Mouse (Mus musculus): ENCODE data around the gene Slc22a17.

DNA sequence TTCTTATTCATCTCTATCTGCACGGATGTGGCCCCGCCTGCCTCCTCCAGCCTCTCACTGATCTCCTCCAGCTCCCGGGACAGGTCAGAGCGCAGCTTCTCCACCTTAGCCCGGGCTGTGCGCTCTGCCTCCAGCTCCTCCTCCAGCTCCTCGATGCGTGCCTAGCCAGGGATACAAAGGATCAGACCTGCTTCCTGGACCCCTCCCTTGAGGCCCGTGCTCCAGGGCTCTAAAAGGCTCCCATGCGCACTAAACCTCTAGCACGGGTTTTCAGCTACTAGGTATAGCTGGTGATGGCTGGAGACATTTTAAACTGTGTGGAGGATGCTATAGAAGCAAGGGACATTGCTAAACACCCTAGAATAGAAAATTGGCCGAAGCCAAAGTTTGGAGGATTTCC lies 37.6 kb upstream of the Slc22a17 start:
- TF ChIP-seq GATA1 (IDR thresholded peaks at IDR 0.05; ENCODE audit: borderline replicate concordance, low read length) (no peak), FLI1 (IDR thresholded peaks at IDR 0.05; ENCODE audit: low read length) (no peak)
